Mouse (Mus musculus): ENCODE measurements around the gene Sytl1.

- no peak for TF ChIP-seq CTCF (IDR thresholded peaks at IDR 0.05; ENCODE audit: control insufficient read depth, insufficient read depth, low read length)
- TF ChIP-seq POLR2A (IDR thresholded peaks at IDR 0.05; ENCODE audit: borderline replicate concordance, control insufficient read depth, low read depth, low read length), result no peak
Observed at GRCm38 (mm10) chr4:133247806-133248449, 15.0 kb downstream of the Sytl1 start.

Measured in bone marrow, adult 2 months (tissue).